Mouse (Mus musculus): ENCODE measurements around the gene Arhgef12.

DNA sequence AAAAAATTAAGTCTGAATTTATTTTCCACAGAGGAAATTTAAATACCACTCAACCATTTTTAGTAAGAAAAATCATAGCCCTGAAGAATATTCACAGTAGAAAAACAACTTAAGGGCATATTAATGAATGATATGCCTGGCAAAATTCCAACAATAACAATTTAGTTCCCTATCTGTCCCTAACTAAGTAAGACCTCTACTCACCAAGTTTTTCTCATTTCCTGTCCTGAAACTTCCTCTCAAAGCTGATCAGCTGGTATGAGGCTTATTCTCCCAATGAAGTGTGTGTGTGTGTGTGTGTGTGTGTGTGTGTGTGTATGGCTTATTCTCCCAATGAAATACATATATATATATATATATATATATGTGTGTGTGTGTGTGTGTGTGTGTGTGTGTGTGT lies 72.8 kb downstream of the Arhgef12 start:
- TF ChIP-seq CTCF (IDR thresholded peaks at IDR 0.05 in 2 of 3, conservative IDR thresholded peaks at IDR 0.05 in 1 of 3; ENCODE audit: control insufficient read depth in 1 of 3, insufficient read depth in 1 of 3, low read depth in 2 of 3, low read length in 3 of 3, poor library complexity in 1 of 3, severe bottlenecking in 1 of 3), result no peak
- no peak for TF ChIP-seq HCFC1 (IDR thresholded peaks at IDR 0.05; ENCODE audit: low read depth, low read length)
- no peak for TF ChIP-seq TCF12 (IDR thresholded peaks at IDR 0.05; ENCODE audit: low read depth, low read length)
- TF ChIP-seq EP300 (IDR thresholded peaks at IDR 0.05; ENCODE audit: low read depth in 1 of 2, low read length in 2 of 2), result peak in 1 of 2 experiments; percentile 20; a peak in 1 of 4 replicates
- no peak for TF ChIP-seq MAFK (IDR thresholded peaks at IDR 0.05; ENCODE audit: borderline replicate concordance, low read depth, low read length)
- TF ChIP-seq TAL1 (IDR thresholded peaks at IDR 0.05; ENCODE audit: low read length), result no peak
- no peak for TF ChIP-seq POLR2AphosphoS5 (IDR thresholded peaks at IDR 0.05; ENCODE audit: borderline replicate concordance, low read depth, low read length)
- no peak for TF ChIP-seq ZC3H11A (IDR thresholded peaks at IDR 0.05; ENCODE audit: low read depth, low read length)
- TF ChIP-seq POLR2A (IDR thresholded peaks at IDR 0.05; ENCODE audit: control insufficient read depth in 1 of 2, insufficient read depth in 1 of 2, low read depth in 1 of 2, low read length in 2 of 2, poor library complexity in 1 of 2), result no peak
- TF ChIP-seq USF1 (IDR thresholded peaks at IDR 0.05; ENCODE audit: low read depth, low read length), result no peak

Data from MEL (cell line).